Mouse (Mus musculus): ENCODE data around the gene Gm47189.
"Not testable (repeated sequence)": the region's sequence is repeated elsewhere in the genome, so short reads cannot be mapped to it uniquely, and the experiment has no call there.

Gm47189 gene

GRCm38 (mm10) chr14:41772341-41772740 is at the start of gene Gm47189:
Gene Gm47189, minus strand, starts transcription at chr14:41772441.
- not testable (repeated sequence) for DNase-seq (ENCODE audit: low spot score)

DNA sequence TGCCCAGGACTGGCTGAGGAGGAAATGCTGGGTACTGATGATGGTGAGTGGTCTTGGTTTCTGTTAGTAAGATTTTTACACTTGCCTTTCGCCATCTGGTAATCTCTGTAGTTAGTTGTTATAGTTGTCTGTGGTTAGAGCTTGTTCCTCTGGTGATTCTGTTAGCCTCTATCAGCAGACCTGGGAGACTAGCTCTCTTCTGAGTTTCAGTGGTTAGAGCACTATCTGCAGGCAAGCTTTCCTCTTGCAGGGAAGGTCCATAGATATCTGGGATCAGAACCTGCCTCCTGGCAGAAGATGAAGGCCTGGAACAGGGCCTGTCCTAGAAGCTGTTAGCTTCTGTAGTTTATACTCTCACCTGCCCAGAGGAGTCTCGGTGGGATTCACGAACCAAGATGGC is 16.3 kb downstream of the Gm47189 start:
- not testable (repeated sequence) for DNase-seq (ENCODE audit: low spot score)

- DNase-seq (ENCODE audit: low spot score), result not testable (repeated sequence)
Measured at GRCm38 (mm10) chr14:41750514-41750913, 21.7 kb downstream of the Gm47189 start, which contains the start of gene Gm7929. Gene Gm7929, minus strand, starts transcription at chr14:41750614.

DNA sequence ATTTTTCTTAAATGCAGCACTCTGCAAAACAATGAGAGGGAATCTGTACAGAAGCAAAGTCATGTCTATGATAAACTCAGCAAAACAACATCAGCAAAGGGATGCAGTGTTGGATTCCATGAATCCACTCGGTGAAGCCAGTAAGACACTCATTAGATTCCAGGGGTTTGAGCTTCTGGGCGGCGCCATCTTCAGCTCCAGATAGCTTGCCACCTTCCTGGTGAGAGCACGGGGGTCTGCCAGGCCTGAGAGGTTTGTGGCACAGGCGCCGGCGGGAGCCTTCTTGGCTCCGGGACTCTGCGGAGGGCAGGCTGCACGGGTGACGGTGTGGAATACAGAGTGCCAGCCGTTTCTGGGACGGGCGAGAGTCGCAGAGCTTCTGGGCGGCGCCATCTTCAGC is 48.8 kb downstream of the Gm47189 start:
- DNase-seq (ENCODE audit: low spot score), result not testable (repeated sequence)

GRCm38 (mm10) chr14:41717180-41717579 is 55.1 kb downstream of the Gm47189 start:
- not testable (repeated sequence) for DNase-seq (ENCODE audit: low spot score)
